Mouse (Mus musculus) liver, embryonic 11.5 days (tissue): ENCODE measurements around the gene 4930524B15Rik. TPM values are rescaled to one million over a fixed set of nuclear protein-coding genes. Genes with fewer than 3 reads are reported as not detected.
A peak's percentile ranks its signal among the peaks of the same experiment; 100 is the strongest.
"Not testable (repeated sequence)": the region's sequence is repeated elsewhere in the genome, so short reads cannot be mapped to it uniquely, and the experiment has no call there.

ENCODE experiments used
- ATAC-seq: fragments of 200-750 bp; cut with Nextera tagmentation; replicated peaks from 2 replicates; pipeline ENCODE4 v1.8.0; 2017; ENCODE audit warnings: moderate number of reproducible peaks, mild to moderate bottlenecking, moderate TSS enrichment, moderate library complexity; ENCODE audit not compliant: low FRiP score
- DNase-seq: peaks from one replicate; pipeline ENCODE4 v3.0.0-alpha.2; 2017; ENCODE audit warnings: low spot score
- H3K27ac ChIP-seq: fragments of 300-500 bp; sonication (generic); 2 replicates; pipeline ENCODE4 v1.5.1; 2014; ENCODE audit warnings: mild to moderate bottlenecking, low read depth, low read length, control low read depth
- H3K27me3 ChIP-seq: fragments of 300-500 bp; sonication (generic); replicated peaks from 2 replicates; pipeline ENCODE4 v1.6.1; 2014; ENCODE audit warnings: low read length, mixed read lengths; ENCODE audit not compliant: control insufficient read depth, insufficient read depth
- H3K36me3 ChIP-seq: fragments of 300-500 bp; sonication (generic); 2 replicates; pipeline ENCODE4 v1.6.1; 2014; ENCODE audit warnings: mild to moderate bottlenecking, low read length, moderate library complexity, mixed read lengths; ENCODE audit not compliant: control insufficient read depth, insufficient read depth
- H3K4me1 ChIP-seq: fragments of 300-500 bp; sonication (generic); replicated peaks from 2 replicates; pipeline ENCODE4 v1.6.1; 2014; ENCODE audit warnings: low read length, mixed read lengths; ENCODE audit not compliant: control insufficient read depth, insufficient read depth
- H3K4me2 ChIP-seq: fragments of 300-500 bp; sonication (generic); 2 replicates; pipeline ENCODE4 v1.6.1; 2014; ENCODE audit warnings: mild to moderate bottlenecking, control low read depth, moderate library complexity
- H3K4me3 ChIP-seq: fragments of 300-500 bp; sonication (generic); 2 replicates; pipeline ENCODE4 v1.5.1; 2014; ENCODE audit warnings: low read depth, low read length, control low read depth
- H3K9ac ChIP-seq: fragments of 300-500 bp; sonication (generic); 2 replicates; pipeline ENCODE4 v1.6.1; 2014; ENCODE audit warnings: low read depth, low read length, control low read depth
- H3K9me3 ChIP-seq: fragments of 300-500 bp; sonication (generic); 2 replicates; pipeline ENCODE4 v1.6.1; 2016; ENCODE audit warnings: low read length, inconsistent platforms, mixed read lengths; ENCODE audit not compliant: control insufficient read depth
- WGBS: fragments of 180-500 bp; shearing (Covaris S2); extraction: QIAGEN DNeasy Blood & Tissue Kit; methylation state at CpG from one replicate; pipeline ENCODE4 v1.1.7; 2014; 5-methylcytosine and 5-hydroxymethylcytosine counted together
- polyA plus RNA-seq: library from polyadenylated mRNA; unstranded; fragments of >200 nt; fragmentation: Nextera tagmentation; extraction: Ambion mirVana; gene quantifications from 2 replicates; pipeline ENCODE4 v1.2.1, GENCODE M21; 2014

Gene 4930524B15Rik
- polyA plus RNA-seq, 1 experiment from 2014 or later = not detected

DNA sequence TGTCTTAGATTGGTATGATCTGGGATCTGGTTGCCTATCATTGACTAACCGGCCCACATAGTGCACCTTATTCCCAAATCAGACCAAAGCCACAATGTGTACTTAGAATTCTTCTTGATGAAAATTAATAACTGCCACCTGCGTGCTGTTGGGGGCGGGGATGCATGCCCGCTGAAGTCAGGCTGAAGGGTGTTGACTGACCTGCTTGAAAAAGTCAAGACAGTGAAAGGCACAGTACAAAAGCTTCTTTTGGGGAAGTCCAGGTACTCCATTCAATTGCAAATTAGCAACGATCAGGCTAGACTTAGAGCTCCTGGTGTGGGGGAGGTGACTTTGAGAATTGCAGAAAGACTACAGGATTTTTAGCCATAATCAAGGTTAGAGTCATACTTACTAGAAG, 14.7 kb downstream of the 4930524B15Rik start:
- H3K9ac ChIP-seq, DNase-seq, H3K27ac ChIP-seq, H3K4me3 ChIP-seq, H3K4me1 ChIP-seq, H3K27me3 ChIP-seq, ATAC-seq, H3K9me3 ChIP-seq, H3K4me2 ChIP-seq, H3K36me3 ChIP-seq: not testable (repeated sequence)
- 90% methylated on average over 5 of the region's 5 CpGs for WGBS

DNA sequence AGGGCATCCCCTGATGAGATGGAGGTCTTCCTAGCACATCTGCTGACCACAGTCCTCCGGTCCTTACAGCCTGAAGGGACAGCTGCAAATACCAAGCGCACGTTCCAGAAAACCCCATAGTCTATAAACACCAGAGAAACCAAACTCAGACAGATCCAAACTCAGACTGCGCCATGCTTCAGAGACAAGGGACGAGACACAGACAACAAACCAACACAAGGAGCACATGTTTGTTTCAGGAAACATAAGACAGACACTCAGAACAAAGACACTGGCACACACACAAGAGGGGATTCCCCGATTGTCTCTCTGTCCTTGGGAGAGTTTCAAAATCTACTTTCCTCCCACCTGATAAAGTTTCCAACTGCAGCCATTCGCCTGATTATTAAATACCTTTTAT, 16.4 kb downstream of the 4930524B15Rik start:
- no peak overlapping the region for H3K27ac ChIP-seq
- H3K4me2 ChIP-seq = no peak overlapping the region
- WGBS = 84% methylated on average over 7 of the region's 7 CpGs
- H3K4me3 ChIP-seq = no peak overlapping the region
- ATAC-seq = no peak
- H3K9ac ChIP-seq = no peak overlapping the region
- H3K27me3 ChIP-seq = no peaks in the 10 kb centered on the region
- no peaks in the 10 kb centered on the region for H3K36me3 ChIP-seq
- no peak for DNase-seq
- H3K4me1 ChIP-seq = no peaks in the 10 kb centered on the region
- H3K9me3 ChIP-seq = no peaks in the 10 kb centered on the region

DNA sequence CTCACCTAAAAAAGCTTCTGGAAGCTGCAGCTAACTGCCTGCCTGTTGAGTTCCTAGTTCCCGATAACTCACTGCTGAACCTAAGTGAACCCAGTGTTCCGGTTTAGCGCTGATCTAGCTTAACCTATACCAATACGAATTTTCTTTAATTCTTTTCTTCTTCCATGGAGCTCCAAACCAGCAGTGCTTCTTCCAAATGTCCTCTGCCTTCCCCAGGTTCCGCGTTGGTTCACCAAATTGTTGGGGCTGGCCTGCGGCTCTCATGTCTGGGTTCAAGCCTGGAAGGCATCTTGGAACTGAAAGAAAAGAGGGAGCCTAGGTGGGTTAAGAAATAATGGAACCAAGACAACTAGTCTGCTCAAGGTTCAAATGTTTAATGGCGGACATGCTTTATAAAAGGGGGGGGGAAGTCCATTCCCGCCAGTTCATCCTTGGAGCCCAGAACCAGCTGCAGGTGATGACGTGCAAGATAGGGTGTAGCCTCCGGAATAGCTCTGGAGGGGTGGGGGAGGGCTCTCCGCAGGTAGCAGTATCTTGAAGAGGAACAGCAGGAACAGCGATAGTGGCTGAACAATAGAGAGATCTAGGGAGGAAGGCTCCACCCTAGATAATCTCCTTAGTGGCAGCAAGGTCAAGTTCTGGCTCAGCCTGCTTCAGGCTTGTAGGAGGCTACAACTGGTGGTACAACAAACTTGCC, 17.0 kb downstream of the 4930524B15Rik start:
- H3K27me3 ChIP-seq, H3K27ac ChIP-seq, ATAC-seq, H3K9me3 ChIP-seq, H3K36me3 ChIP-seq, H3K4me3 ChIP-seq, H3K9ac ChIP-seq, DNase-seq, H3K4me1 ChIP-seq, H3K4me2 ChIP-seq: not testable (repeated sequence)
- 72% methylated on average over 13 of the region's 13 CpGs for WGBS

DNA sequence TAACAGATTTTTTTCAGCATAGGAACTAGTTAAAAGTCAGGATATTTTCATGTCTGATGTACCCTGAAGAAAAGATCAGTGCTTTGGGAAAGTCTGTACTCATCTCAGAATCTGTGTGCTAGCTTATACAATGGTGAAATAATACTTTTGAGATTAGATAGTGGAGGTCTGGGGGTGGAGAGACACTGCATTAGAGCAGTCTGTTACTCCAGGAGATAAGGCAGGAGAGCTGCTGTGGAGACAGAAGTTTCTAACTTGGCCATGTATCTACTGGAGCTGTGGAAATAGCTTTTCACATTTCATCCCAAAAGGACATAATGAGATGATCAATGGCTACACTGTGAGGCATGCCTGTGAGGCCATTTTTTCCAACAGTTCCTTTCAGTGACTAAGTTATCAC, 17.9 kb downstream of the 4930524B15Rik start:
- Histone ChIP-seq H3K27ac (no peak overlapping the region), H3K36me3 (no peaks in the 10 kb centered on the region), H3K4me1 (no peaks in the 10 kb centered on the region), H3K9ac (no peak overlapping the region), H3K27me3 (no peaks in the 10 kb centered on the region), H3K4me2 (no peak overlapping the region), H3K4me3 (no peak overlapping the region), H3K9me3 (no peaks in the 10 kb centered on the region)
- ATAC-seq = no peak
- DNase-seq = no peak

DNA sequence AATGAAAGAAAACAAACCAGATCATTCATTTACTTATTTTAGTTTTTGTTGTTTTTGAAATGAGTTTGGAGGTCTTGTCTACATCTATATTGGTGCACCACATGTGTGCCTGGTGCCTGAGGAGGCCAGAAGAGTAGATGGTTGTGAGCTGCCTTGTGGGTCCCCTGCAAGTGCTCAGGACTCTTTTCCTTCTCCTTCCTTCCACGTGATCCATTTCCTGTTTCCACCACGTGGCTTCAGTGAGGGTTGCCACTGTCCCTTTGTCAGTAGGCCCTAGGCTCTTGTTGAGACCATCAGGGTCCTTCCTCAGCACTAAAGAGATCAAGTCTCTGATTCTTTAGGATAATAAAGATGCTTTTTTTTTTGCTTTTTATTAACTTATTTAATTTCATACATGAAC, 19.4 kb downstream of the 4930524B15Rik start:
- Histone ChIP-seq H3K9ac (no peak overlapping the region), H3K4me3 (no peak overlapping the region), H3K27me3 (no peaks in the 10 kb centered on the region), H3K4me1 (no peaks in the 10 kb centered on the region), H3K27ac (no peak overlapping the region), H3K4me2 (no peak overlapping the region), H3K36me3 (no peaks in the 10 kb centered on the region), H3K9me3 (no peaks in the 10 kb centered on the region)
- DNase-seq (no peak), ATAC-seq (no peak)
- 37% methylated on average over 2 of the region's 2 CpGs for WGBS

DNA sequence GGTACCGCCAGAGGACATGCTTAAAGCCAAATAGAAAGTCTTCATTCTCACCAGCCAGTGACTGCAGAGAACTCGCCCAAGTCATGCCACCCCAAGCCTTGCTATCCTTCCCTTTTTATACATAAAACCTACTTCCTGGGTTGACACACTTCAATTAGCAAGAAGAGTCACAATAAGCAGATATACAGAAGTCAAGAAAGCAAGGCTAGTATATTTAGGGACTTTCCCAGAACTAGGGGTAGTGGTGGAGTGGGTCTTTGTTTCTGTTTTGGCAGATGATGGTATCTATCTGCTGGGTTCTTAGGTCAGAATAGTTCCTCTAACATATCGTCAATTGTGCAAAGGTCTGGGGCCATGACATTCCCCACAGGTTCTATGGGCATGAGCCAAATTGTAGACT, 27.1 kb downstream of the 4930524B15Rik start:
- Histone ChIP-seq H3K9ac (no peak overlapping the region), H3K4me2 (no peak overlapping the region), H3K4me1 (no peaks in the 10 kb centered on the region), H3K27ac (no peak overlapping the region), H3K27me3 (no peaks in the 10 kb centered on the region), H3K9me3 (no peaks in the 10 kb centered on the region), H3K4me3 (no peak overlapping the region), H3K36me3 (no peaks in the 10 kb centered on the region)
- DNase-seq = no peak
- WGBS = 70% methylated on average over 3 of the region's 3 CpGs
- no peak for ATAC-seq

DNA sequence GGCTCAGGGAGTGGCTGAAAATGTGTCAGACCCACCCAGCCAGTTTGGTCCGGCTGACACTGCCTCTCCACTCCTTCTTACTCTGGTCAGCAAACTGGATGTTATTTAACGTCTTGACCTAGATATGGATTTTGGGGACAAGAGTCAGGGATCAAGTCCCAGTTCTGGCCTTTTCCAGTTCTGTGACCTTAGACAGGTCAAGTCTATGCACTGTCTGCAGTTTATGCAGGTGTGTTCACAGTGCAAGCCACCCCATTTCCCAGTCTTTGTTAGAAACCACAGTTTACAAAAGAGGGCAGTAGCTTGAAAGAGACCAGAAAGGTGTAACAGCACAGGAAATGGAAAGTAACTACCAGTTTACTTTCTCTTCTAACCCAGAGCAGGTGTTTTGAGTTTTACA, 34.3 kb downstream of the 4930524B15Rik start:
- WGBS = 53% methylated on average over 2 of the region's 2 CpGs
- H3K4me2 ChIP-seq = no peak overlapping the region

DNA sequence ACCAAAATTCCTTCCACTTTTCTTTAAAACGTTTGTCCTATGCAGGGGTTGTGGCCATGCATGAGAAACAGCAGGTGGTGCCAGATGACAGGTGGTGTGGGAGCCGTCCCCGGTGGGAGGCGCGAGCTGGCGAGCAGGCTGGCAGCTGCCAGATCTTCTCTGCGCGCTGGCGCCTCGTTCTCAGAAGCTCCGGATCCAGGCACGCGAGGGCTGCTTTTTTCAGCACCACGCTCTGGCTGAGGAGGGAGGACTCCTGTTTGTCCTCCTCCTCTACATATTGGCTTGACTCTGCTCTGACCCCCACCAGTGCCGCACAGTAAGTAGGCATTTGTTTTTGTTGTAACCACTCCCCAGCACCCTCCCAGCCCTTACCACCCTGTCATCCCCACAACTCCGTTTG, 34.9 kb downstream of the 4930524B15Rik start, which contains the start of gene Nsg2:
Gene Nsg2, plus strand, starts transcription at position 183 of the 400 bp plus-strand sequence.
- no peak within 1 kb of the TSS for H3K27ac ChIP-seq
- 2% methylated on average over 16 of the region's 16 CpGs for WGBS
- H3K4me2 ChIP-seq = peak within 1 kb of the TSS; percentile 53
- no peaks in the 10 kb centered on the region for H3K9me3 ChIP-seq
- H3K4me1 ChIP-seq = no peaks in the 10 kb centered on the region; the same call in 1 of the 2 replicates
- ATAC-seq (no peak), DNase-seq (peak; percentile 57)
- peaks cover 7% of the 10 kb centered on the region; the same call in 1 of the 2 replicates for H3K27me3 ChIP-seq
- no peak within 1 kb of the TSS for H3K4me3 ChIP-seq
- no peaks in the 10 kb centered on the region for H3K36me3 ChIP-seq
- H3K9ac ChIP-seq = no peak within 1 kb of the TSS

More for the DNA sequence above, 34.3 kb downstream of the 4930524B15Rik start:
- H3K36me3 ChIP-seq = no peaks in the 10 kb centered on the region
- H3K27me3 ChIP-seq = peaks cover 7% of the 10 kb centered on the region; the same call in 1 of the 2 replicates
- H3K9ac ChIP-seq = no peak overlapping the region
- no peaks in the 10 kb centered on the region; the same call in 1 of the 2 replicates for H3K4me1 ChIP-seq
- DNase-seq (no peak), ATAC-seq (no peak)
- no peak overlapping the region for H3K4me3 ChIP-seq
- H3K27ac ChIP-seq = no peak overlapping the region
- no peaks in the 10 kb centered on the region for H3K9me3 ChIP-seq
